Mouse (Mus musculus): ENCODE data around the gene Slc25a12.
"Not testable (repeated sequence)": the region's sequence is repeated elsewhere in the genome, so short reads cannot be mapped to it uniquely, and the experiment has no call there.

Gene Slc25a12

GRCm38 (mm10) chr2:71367125-71367880 lies at the start of gene Slc25a12:
Slc25a12 (minus strand) TSS chr2:71367749.
- peak; percentile 92 for DNase-seq (ENCODE audit: low spot score)

- DNase-seq (ENCODE audit: low spot score) = no peak
Observed at GRCm38 (mm10) chr2:71405613-71406012, 38.1 kb upstream of the Slc25a12 start.

- DNase-seq (ENCODE audit: low spot score) = no peak
Observed at GRCm38 (mm10) chr2:71389864-71390263, 22.3 kb upstream of the Slc25a12 start.

GRCm38 (mm10) chr2:71388951-71389763 lies 21.6 kb upstream of the Slc25a12 start, which contains the start of gene Hat1:
Hat1 (plus strand) TSS chr2:71388958.
- DNase-seq (ENCODE audit: low spot score) = peak; percentile 100

GRCm38 (mm10) chr2:71387766-71388165 lies 20.2 kb upstream of the Slc25a12 start:
- peak; percentile 8 for DNase-seq (ENCODE audit: low spot score)

- DNase-seq (ENCODE audit: low spot score) = no peak
Observed at GRCm38 (mm10) chr2:71383890-71384289, 16.3 kb upstream of the Slc25a12 start.

GRCm38 (mm10) chr2:71381962-71382361 lies 14.4 kb upstream of the Slc25a12 start:
- no peak for DNase-seq (ENCODE audit: low spot score)

- DNase-seq (ENCODE audit: low spot score) = no peak
Observed at GRCm38 (mm10) chr2:71377426-71377825, 9.9 kb upstream of the Slc25a12 start.

GRCm38 (mm10) chr2:71376433-71376906 lies 8.9 kb upstream of the Slc25a12 start:
- peak; percentile 37 for DNase-seq (ENCODE audit: low spot score)

- no peak for DNase-seq (ENCODE audit: low spot score)
Observed at GRCm38 (mm10) chr2:71374275-71375155, 7.0 kb upstream of the Slc25a12 start.

GRCm38 (mm10) chr2:71372261-71372660 lies 4.7 kb upstream of the Slc25a12 start:
- not testable (repeated sequence) for DNase-seq (ENCODE audit: low spot score)

GRCm38 (mm10) chr2:71371790-71372189 lies 4.2 kb upstream of the Slc25a12 start:
- DNase-seq (ENCODE audit: low spot score) = no peak

- no peak for DNase-seq (ENCODE audit: low spot score)
Observed at GRCm38 (mm10) chr2:71368086-71368485, 537 bp upstream of the Slc25a12 start.

- DNase-seq (ENCODE audit: low spot score) = no peak
Observed at GRCm38 (mm10) chr2:71366618-71367124, 878 bp downstream of the Slc25a12 start.

GRCm38 (mm10) chr2:71360192-71360591 lies 7.4 kb downstream of the Slc25a12 start:
- no peak for DNase-seq (ENCODE audit: low spot score)

- DNase-seq (ENCODE audit: low spot score) = no peak
Observed at GRCm38 (mm10) chr2:71358347-71358746, 9.2 kb downstream of the Slc25a12 start.

- DNase-seq (ENCODE audit: low spot score) = no peak
Observed at GRCm38 (mm10) chr2:71354055-71354425, 13.5 kb downstream of the Slc25a12 start.

- peak; percentile 66 for DNase-seq (ENCODE audit: low spot score)
Observed at GRCm38 (mm10) chr2:71353306-71354054, 14.1 kb downstream of the Slc25a12 start.

- no peak for DNase-seq (ENCODE audit: low spot score)
Observed at GRCm38 (mm10) chr2:71351727-71351987, 15.9 kb downstream of the Slc25a12 start.

- DNase-seq (ENCODE audit: low spot score) = no peak
Observed at GRCm38 (mm10) chr2:71350904-71351726, 16.4 kb downstream of the Slc25a12 start.

All from embryo, embryonic 10 days (tissue).